Mouse (Mus musculus) MEL (cell line): ENCODE measurements around the gene Filip1l. TPM values are rescaled to one million over a fixed set of nuclear protein-coding genes. Genes with fewer than 3 reads are reported as not detected.

Experiments
- DNase-seq: peaks from one replicate; pipeline ENCODE4 v3.0.0; 2011; ENCODE audit warnings: low read depth, low spot score
- H3K27ac ChIP-seq: 2 replicates; pipeline ENCODE4 v1.5.1; 2012; ENCODE audit warnings: low read depth, mild to moderate bottlenecking, control low read depth, low read length, moderate library complexity; ENCODE audit not compliant: control insufficient read depth
- H3K27me3 ChIP-seq, 2 experiments: fragments of 150-350 bp in 1 of 2; sonication (generic) in 1 of 2; 2 replicates each; pipeline ENCODE4 v1.6.1; 2012; ENCODE audit warnings: low read length in 2 of 2, mild to moderate bottlenecking in 2 of 2, improper control_type of control experiment in 1 of 2, moderate library complexity in 1 of 2; ENCODE audit not compliant: insufficient read depth in 2 of 2, control insufficient read depth in 1 of 2
- H3K36me3 ChIP-seq, 2 experiments: 2 replicates each; pipeline ENCODE4 v1.6.1; 2012 to 2014; ENCODE audit warnings: low read length in 2 of 2, improper control_type of control experiment in 1 of 2, inconsistent platforms in 1 of 2, mild to moderate bottlenecking in 1 of 2; ENCODE audit not compliant: insufficient read depth in 2 of 2, control insufficient read depth in 1 of 2
- H3K4me1 ChIP-seq, 2 experiments: fragments of 150-350 bp in 1 of 2; sonication (generic) in 1 of 2; 2 replicates each; pipeline ENCODE4 v1.6.1; 2012; ENCODE audit warnings: low read length in 2 of 2, improper control_type of control experiment in 1 of 2, mild to moderate bottlenecking in 1 of 2; ENCODE audit not compliant: insufficient read depth in 2 of 2, control insufficient read depth in 1 of 2
- H3K4me3 ChIP-seq, 2 experiments: fragments of 150-350 bp in 1 of 2; sonication (generic) in 1 of 2; 2 replicates each; pipeline ENCODE4 v1.5.1; 2012; ENCODE audit warnings: low read depth in 2 of 2, low read length in 2 of 2, mild to moderate bottlenecking in 2 of 2, moderate library complexity in 2 of 2, control low read depth in 1 of 2, improper control_type of control experiment in 1 of 2; ENCODE audit not compliant: control insufficient read depth in 1 of 2, insufficient read depth in 1 of 2
- H3K79me2 ChIP-seq: 2 replicates; pipeline ENCODE4 v1.6.1; 2012; ENCODE audit warnings: mild to moderate bottlenecking, low read length, moderate library complexity; ENCODE audit not compliant: control insufficient read depth, poor library complexity, insufficient read depth
- H3K9ac ChIP-seq: 2 replicates; pipeline ENCODE4 v1.6.1; 2012; ENCODE audit warnings: low read depth, mild to moderate bottlenecking, control low read depth, low read length, moderate library complexity; ENCODE audit not compliant: control insufficient read depth, poor library complexity, severe bottlenecking
- H3K9me3 ChIP-seq: fragments of 150-350 bp; sonication (generic); replicated peaks from 2 replicates; pipeline ENCODE4 v1.6.1; 2012; ENCODE audit warnings: mild to moderate bottlenecking, low read length, improper control_type of control experiment, moderate library complexity; ENCODE audit not compliant: insufficient read depth
- BHLHE40 ChIP-seq: IDR thresholded peaks from 2 replicates; pipeline ENCODE4 v1.6.1; 2012; ENCODE audit warnings: low read depth, mild to moderate bottlenecking, inconsistent platforms, low read length, improper control_type of control experiment, borderline replicate concordance
- CHD2 ChIP-seq: IDR thresholded peaks from 2 replicates; pipeline ENCODE4 v1.6.1; 2011; ENCODE audit warnings: low read length, improper control_type of control experiment
- CTCF ChIP-seq, 3 experiments: IDR thresholded peaks in 2 of 3; conservative IDR thresholded peaks in 1 of 3; 2 replicates each; pipeline ENCODE4 v1.5.1; 2011 to 2012; ENCODE audit warnings: low read length in 3 of 3, low read depth in 2 of 3, mild to moderate bottlenecking in 2 of 3, improper control_type of control experiment in 1 of 3, inconsistent platforms in 1 of 3, mixed read lengths in 1 of 3, moderate library complexity in 1 of 3; ENCODE audit not compliant: control insufficient read depth in 1 of 3, insufficient read depth in 1 of 3, poor library complexity in 1 of 3, severe bottlenecking in 1 of 3
- E2F4 ChIP-seq: IDR thresholded peaks from 2 replicates; pipeline ENCODE4 v1.6.1; 2011; ENCODE audit warnings: low read depth, low read length, improper control_type of control experiment, borderline replicate concordance
- ELF1 ChIP-seq: IDR thresholded peaks from 2 replicates; pipeline ENCODE4 v1.6.1; 2014; ENCODE audit warnings: low read depth, mild to moderate bottlenecking, inconsistent platforms, low read length, improper control_type of control experiment, moderate library complexity
- ETS1 ChIP-seq: IDR thresholded peaks from 2 replicates; pipeline ENCODE4 v1.6.1; 2012; ENCODE audit warnings: low read depth, mild to moderate bottlenecking, inconsistent platforms, low read length, improper control_type of control experiment, moderate library complexity
- GABPA ChIP-seq: IDR thresholded peaks from 2 replicates; pipeline ENCODE4 v1.6.1; 2012; ENCODE audit warnings: low read depth, mild to moderate bottlenecking, inconsistent platforms, low read length, improper control_type of control experiment, moderate library complexity
- KAT2A ChIP-seq: conservative IDR thresholded peaks from 2 replicates; pipeline ENCODE4 v1.6.1; 2012; ENCODE audit warnings: low read depth, low read length, improper control_type of control experiment, inconsistent platforms
- MAX ChIP-seq: IDR thresholded peaks from 2 replicates; pipeline ENCODE4 v1.6.1; 2011; ENCODE audit warnings: low read length, improper control_type of control experiment
- MAZ ChIP-seq: IDR thresholded peaks from 2 replicates; pipeline ENCODE4 v1.6.1; 2012; ENCODE audit warnings: low read depth, mild to moderate bottlenecking, inconsistent platforms, low read length, improper control_type of control experiment
- MXI1 ChIP-seq: IDR thresholded peaks from 2 replicates; pipeline ENCODE4 v1.6.1; 2011; ENCODE audit warnings: mild to moderate bottlenecking, low read depth, low read length, improper control_type of control experiment
- MYB ChIP-seq: IDR thresholded peaks from 2 replicates; pipeline ENCODE4 v1.6.1; 2011; ENCODE audit warnings: mild to moderate bottlenecking, low read depth, low read length, improper control_type of control experiment
- MYC ChIP-seq: IDR thresholded peaks from 2 replicates; pipeline ENCODE4 v1.6.1; 2011; ENCODE audit warnings: low read depth, mild to moderate bottlenecking, low read length, improper control_type of control experiment, moderate library complexity
- NELFE ChIP-seq: IDR thresholded peaks from 2 replicates; pipeline ENCODE4 v1.6.1; 2011; ENCODE audit warnings: low read depth, low read length, improper control_type of control experiment
- POLR2A ChIP-seq, 2 experiments: IDR thresholded peaks; 2 replicates each; pipeline ENCODE4 v1.6.1; 2011 to 2012; ENCODE audit warnings: low read length in 2 of 2, mild to moderate bottlenecking in 2 of 2, control low read depth in 1 of 2, improper control_type of control experiment in 1 of 2, low read depth in 1 of 2, moderate library complexity in 1 of 2; ENCODE audit not compliant: control insufficient read depth in 1 of 2, insufficient read depth in 1 of 2, poor library complexity in 1 of 2
- POLR2AphosphoS2 ChIP-seq: IDR thresholded peaks from 2 replicates; pipeline ENCODE4 v1.6.1; 2011; ENCODE audit warnings: low read length, improper control_type of control experiment
- POLR2AphosphoS5 ChIP-seq: IDR thresholded peaks from 2 replicates; pipeline ENCODE4 v1.6.1; 2012; ENCODE audit warnings: low read depth, borderline replicate concordance, mild to moderate bottlenecking, inconsistent platforms, low read length, moderate library complexity, mixed read lengths
- SIN3A ChIP-seq: IDR thresholded peaks from 2 replicates; pipeline ENCODE4 v1.6.1; 2012; ENCODE audit warnings: low read length, improper control_type of control experiment, inconsistent platforms
- TAL1 ChIP-seq: IDR thresholded peaks from 2 replicates; pipeline ENCODE4 v1.6.1; 2012; ENCODE audit warnings: mild to moderate bottlenecking, inconsistent platforms, low read length, moderate library complexity, mixed read lengths
- TCF12 ChIP-seq: IDR thresholded peaks from 2 replicates; pipeline ENCODE4 v1.6.1; 2014; ENCODE audit warnings: low read depth, mild to moderate bottlenecking, inconsistent platforms, low read length, improper control_type of control experiment, moderate library complexity
- UBTF ChIP-seq: IDR thresholded peaks from 2 replicates; pipeline ENCODE4 v1.6.1; 2012; ENCODE audit warnings: low read depth, mild to moderate bottlenecking, inconsistent platforms, low read length, improper control_type of control experiment, moderate library complexity, borderline replicate concordance; ENCODE audit not compliant: insufficient read depth
- USF1 ChIP-seq: IDR thresholded peaks from 2 replicates; pipeline ENCODE4 v1.6.1; 2014; ENCODE audit warnings: low read depth, mild to moderate bottlenecking, inconsistent platforms, low read length, improper control_type of control experiment, moderate library complexity
- USF2 ChIP-seq, 2 experiments: IDR thresholded peaks; 2 replicates each; pipeline ENCODE4 v1.6.1; 2011 to 2012; ENCODE audit warnings: improper control_type of control experiment in 2 of 2, low read length in 2 of 2, borderline replicate concordance in 1 of 2, inconsistent platforms in 1 of 2, low read depth in 1 of 2, mild to moderate bottlenecking in 1 of 2; ENCODE audit not compliant: insufficient read depth in 1 of 2
- ZC3H11A ChIP-seq: IDR thresholded peaks from 2 replicates; pipeline ENCODE4 v1.6.1; 2012; ENCODE audit warnings: low read depth, mild to moderate bottlenecking, inconsistent platforms, low read length, improper control_type of control experiment
- ZMIZ1 ChIP-seq: IDR thresholded peaks from 2 replicates; pipeline ENCODE4 v1.6.1; 2012; ENCODE audit warnings: low read depth, mild to moderate bottlenecking, inconsistent platforms, low read length, improper control_type of control experiment, moderate library complexity
- ZNF384 ChIP-seq: IDR thresholded peaks from 2 replicates; pipeline ENCODE4 v1.6.1; 2012; ENCODE audit warnings: low read depth, mild to moderate bottlenecking, inconsistent platforms, low read length, improper control_type of control experiment
- polyA plus RNA-seq, 2 experiments: library from polyadenylated mRNA; stranded (reverse) in 1 of 2; unstranded in 1 of 2; fragments of >175 nt in 1 of 2; fragments of >200 nt in 1 of 2; gene quantifications; 2 replicates each; pipeline versions ENCODE4 v1.2.1 to v1.2.4; 2012; ENCODE audit warnings: low replicate concordance in 2 of 2, low read depth in 1 of 2; ENCODE audit not compliant: insufficient read length in 2 of 2, insufficient read depth in 1 of 2, missing spikeins in 1 of 2
- total RNA-seq: library from RNA; depleted of rRNA; stranded (reverse); fragments of 300-350 nt; gene quantifications from 2 replicates; pipeline ENCODE4 v1.2.3, GENCODE M21; 2012

Gene Filip1l
- total and polyA plus RNA-seq, 3 experiments = 0.27 to 1.8 TPM; not detected in 1

GRCm38 (mm10) chr16:57534811-57535210, 181.9 kb downstream of the Filip1l start:
- no peak for TF ChIP-seq CTCF (IDR thresholded peaks at IDR 0.05 in 2 of 3, conservative IDR thresholded peaks at IDR 0.05 in 1 of 3; ENCODE audit: control insufficient read depth in 1 of 3, insufficient read depth in 1 of 3, low read depth in 2 of 3, low read length in 3 of 3, poor library complexity in 1 of 3, severe bottlenecking in 1 of 3)
- no peak for TF ChIP-seq MYB
- TF ChIP-seq POLR2AphosphoS2 = no peak
- TF ChIP-seq NELFE = no peak
- TF ChIP-seq MYC = no peak
- no peak for TF ChIP-seq KAT2A
- TF ChIP-seq UBTF = no peak
- no peak for TF ChIP-seq TCF12
- TF ChIP-seq MAZ = no peak
- no peak for TF ChIP-seq ZC3H11A
- TF ChIP-seq USF1 = no peak
- no peak for TF ChIP-seq ZMIZ1
- TF ChIP-seq SIN3A = no peak
- TF ChIP-seq GABPA = no peak
- no peak for TF ChIP-seq ETS1
- no peak for TF ChIP-seq MAX
- TF ChIP-seq CHD2 = no peak
- no peak for TF ChIP-seq USF2 (IDR thresholded peaks at IDR 0.05; ENCODE audit: borderline replicate concordance in 1 of 2, insufficient read depth in 1 of 2, low read depth in 1 of 2, low read length in 2 of 2)
- TF ChIP-seq, all 39 proteins: peak for 0
- Histone ChIP-seq H3K9me3 (no peaks in the 10 kb centered on the region), H3K27ac (no peak overlapping the region), H3K4me3 (no peak overlapping the region), H3K36me3 (peaks cover 0 to 18% of the 10 kb centered on the region in 2 experiments; a peak in 2 of 4 replicates), H3K9ac (no peak overlapping the region), H3K4me1 (peaks cover 3 to 4% of the 10 kb centered on the region in 2 experiments), H3K79me2 (no peaks in the 10 kb centered on the region), H3K27me3 (no peaks in the 10 kb centered on the region)
- no peak for DNase-seq

- H3K27me3 ChIP-seq = no peaks in the 10 kb centered on the region
- peaks cover 4 to 7% of the 10 kb centered on the region in 2 experiments for H3K4me1 ChIP-seq
- H3K79me2 ChIP-seq = no peaks in the 10 kb centered on the region; the same call in 1 of the 2 replicates
- TF ChIP-seq POLR2AphosphoS5 (no peak), USF2 (IDR thresholded peaks at IDR 0.05; ENCODE audit: borderline replicate concordance in 1 of 2, insufficient read depth in 1 of 2, low read depth in 1 of 2, low read length in 2 of 2) (no peak), POLR2A (IDR thresholded peaks at IDR 0.05; ENCODE audit: control insufficient read depth in 1 of 2, insufficient read depth in 1 of 2, low read depth in 1 of 2, low read length in 2 of 2, poor library complexity in 1 of 2) (no peak), MAZ (no peak), NELFE (no peak), MYC (no peak), CTCF (IDR thresholded peaks at IDR 0.05 in 2 of 3, conservative IDR thresholded peaks at IDR 0.05 in 1 of 3; ENCODE audit: control insufficient read depth in 1 of 3, insufficient read depth in 1 of 3, low read depth in 2 of 3, low read length in 3 of 3, poor library complexity in 1 of 3, severe bottlenecking in 1 of 3) (no peak), ZNF384 (no peak), TAL1 (no peak), ZMIZ1 (no peak), ZC3H11A (no peak), KAT2A (no peak), GABPA (no peak), BHLHE40 (no peak), POLR2AphosphoS2 (no peak), MYB (no peak), E2F4 (no peak), MXI1 (no peak), ELF1 (no peak), MAX (no peak)
- H3K9me3 ChIP-seq = no peaks in the 10 kb centered on the region
- peaks cover 0 to 21% of the 10 kb centered on the region in 2 experiments; a peak in 2 of 4 replicates for H3K36me3 ChIP-seq
- no peak for DNase-seq
- H3K9ac ChIP-seq = no peak overlapping the region
- no peak overlapping the region; the same call in 1 of the 2 replicates for H3K27ac ChIP-seq
- H3K4me3 ChIP-seq = no peak overlapping the region
Observed at GRCm38 (mm10) chr16:57536511-57536910, 183.6 kb downstream of the Filip1l start.
